Mouse (Mus musculus): ENCODE data around the gene Akap2.

Gene Akap2

DNA sequence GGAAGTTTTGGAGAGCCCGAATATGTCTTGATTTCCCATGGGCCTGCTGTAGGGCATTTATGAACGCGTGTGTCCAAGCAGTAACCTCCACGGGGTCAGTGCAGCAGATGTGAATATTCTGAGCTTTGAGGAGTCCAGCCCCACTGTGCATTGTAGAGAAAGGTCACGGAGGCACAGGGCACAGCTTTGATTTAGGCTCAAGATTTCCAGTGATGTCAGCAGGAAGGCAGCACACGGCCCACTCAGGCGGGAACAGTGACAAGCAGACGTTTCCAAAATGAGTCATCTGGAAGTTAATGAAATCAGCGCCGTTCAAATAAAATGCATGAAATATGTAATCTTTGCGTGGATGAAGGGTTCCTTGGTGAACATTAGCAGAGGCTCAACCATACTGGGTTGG is 40.5 kb downstream of the Akap2 start:
- no peak for DNase-seq (ENCODE audit: low read depth, low spot score)

DNA sequence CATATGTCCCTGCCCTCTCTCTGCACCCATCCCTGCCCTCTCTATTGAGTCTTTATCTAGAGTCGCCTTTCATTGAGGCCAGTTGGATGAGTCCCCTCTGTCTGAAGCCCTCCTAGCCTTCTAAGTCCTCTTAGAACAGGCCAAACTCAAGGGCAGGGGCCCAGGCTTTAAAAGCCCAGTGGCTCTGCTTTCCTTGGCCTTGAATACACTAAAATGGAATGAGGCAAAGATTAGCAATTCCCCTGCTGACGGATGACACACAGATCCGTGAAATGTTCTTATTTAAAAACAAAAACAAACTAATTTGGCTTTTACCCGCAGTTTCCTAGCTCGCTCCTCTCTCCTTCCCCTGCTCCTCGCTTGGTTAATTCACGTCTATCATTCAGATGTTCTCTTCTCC is 45.0 kb downstream of the Akap2 start:
- DNase-seq (ENCODE audit: low read depth, low spot score), result no peak

DNA sequence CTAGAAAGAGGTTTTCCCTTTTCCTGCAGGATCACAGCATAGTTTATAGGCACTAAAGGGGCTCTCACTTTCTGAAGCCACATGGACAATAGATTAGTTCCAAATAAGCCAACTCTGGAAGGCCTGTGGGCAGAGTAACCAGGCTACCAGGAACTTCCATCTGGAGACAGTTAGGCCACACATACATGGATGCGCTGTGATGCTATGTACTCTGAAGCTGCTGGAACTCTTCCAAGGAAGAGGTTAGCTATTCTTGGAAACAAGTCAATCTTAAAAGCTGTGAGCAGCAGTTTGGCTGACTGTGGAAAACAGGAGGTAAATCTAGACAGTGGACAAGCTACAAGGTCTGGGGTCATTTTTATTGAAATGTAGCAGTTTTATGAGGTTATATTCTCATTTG is 46.9 kb downstream of the Akap2 start:
- DNase-seq (ENCODE audit: low read depth, low spot score), result no peak

DNA sequence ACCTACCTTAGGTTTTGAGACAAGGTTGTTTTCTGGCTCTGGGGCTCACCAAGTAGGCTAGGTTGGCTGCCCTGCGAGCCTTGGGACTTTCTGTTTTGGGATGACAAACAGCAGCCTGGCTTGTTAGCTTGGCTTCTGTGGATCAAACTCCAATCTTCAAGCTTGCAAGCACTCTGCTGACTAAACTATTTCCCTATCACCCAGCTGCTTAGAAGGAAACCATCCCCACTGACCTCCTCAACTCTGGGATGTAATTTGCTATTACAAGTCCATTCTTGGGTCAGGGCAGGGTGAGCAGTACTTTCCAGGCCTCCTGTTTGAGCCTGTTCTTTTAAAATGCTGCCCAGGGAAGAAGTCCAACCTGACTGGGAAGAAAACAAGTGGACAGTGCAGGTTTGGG is 47.5 kb downstream of the Akap2 start:
- DNase-seq (ENCODE audit: low read depth, low spot score), result no peak

DNA sequence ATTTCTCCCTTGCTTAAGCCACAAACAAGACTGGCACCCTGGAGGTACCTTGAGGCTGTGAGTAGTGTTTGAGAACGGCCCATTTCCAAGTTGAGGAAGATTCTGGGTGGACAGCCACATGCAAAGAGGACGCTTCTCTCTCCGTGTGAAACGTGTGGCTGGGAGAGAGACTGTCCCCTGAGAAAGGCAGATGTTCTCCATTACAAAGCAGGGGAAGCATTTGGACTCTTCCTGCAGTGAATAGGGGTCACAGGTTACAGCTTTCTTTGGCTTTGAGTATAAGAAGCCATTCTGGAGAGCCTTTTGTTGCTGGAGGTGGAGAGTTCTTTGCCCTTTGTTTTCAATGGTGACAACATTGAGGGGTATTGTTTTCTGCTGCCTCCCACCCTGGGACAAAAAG is 48.3 kb downstream of the Akap2 start:
- no peak for DNase-seq (ENCODE audit: low read depth, low spot score)

DNA sequence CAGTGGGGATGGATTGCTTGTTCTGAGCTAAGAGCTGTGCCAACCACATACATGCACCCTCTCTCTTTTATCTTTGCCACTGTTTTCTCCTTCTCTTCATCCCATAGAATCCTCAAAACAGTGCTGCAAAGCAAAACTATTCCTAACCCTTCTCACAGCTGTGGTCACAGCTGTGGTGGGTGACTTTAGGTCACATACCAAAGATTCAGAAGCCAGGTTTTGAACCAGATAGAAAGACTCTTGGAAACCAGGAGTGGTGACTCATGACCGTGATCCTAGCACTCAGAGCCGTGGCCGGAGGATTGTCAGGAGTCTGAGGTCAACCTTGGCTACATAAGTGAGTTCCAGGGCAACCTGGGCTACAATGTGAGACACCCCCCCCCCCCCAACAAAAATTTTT is 51.5 kb downstream of the Akap2 start:
- no peak for DNase-seq (ENCODE audit: low read depth, low spot score)

DNA sequence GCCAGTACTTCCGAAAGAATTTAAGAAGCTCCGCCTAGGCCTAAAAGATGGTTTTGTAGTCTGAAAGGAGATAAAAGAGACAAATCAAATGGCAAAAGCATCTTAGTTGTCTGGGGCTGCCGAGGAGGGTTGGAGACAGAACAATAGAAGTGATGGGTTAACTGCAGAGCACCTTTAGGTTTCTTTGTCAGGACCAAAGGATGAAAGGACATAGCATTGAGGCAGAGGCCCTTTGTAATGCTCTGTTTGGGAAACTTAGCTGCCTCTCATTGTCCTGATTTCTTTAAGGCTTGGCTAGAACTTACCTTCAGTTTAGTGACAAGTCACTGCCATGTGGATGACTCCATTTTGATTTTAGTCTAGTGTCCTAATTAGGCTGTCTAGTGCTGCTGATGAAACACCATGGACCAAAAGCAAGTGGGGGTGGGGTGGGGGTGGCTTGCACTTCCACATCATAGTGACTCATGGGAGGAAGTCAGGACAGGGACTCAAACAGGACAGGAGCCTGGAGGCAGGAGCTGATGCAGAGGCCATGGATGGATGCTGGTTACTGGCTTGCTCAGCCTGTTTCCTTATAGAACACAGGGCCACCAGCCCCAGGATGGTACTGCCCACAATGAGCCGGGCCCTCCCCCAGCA is 52.8 kb downstream of the Akap2 start:
- no peak for DNase-seq (ENCODE audit: low read depth, low spot score)

DNA sequence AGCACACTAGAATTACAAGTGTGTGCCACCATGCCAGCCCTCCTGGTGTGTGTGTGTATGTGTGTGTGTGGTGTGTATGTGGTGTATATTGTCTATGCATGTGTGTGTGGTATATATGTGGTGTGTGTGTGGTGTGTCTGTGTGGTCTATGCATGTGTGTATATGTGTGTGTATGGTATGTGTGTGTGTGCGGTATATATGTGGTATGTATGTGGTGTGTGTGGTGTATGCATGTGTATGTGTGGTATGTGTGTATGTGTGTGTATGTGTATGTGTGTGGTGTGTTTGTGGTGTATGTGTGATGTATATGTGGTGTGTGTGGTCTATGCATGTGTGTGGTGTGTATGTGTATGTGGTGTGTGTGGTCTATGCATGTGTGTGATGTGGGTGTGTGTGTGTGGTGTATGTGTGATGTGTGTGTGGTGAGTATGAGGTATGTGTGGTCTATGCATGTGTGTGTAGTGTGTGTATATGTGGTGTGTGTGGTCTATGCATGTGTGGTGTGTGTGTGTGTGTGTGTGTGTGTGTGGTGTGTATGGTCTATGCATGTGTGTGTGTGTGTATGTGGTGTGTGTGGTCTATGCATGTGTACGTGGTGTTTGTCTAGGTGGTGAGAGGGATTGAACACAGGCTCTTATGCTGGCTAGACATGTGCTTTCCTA is 54.2 kb downstream of the Akap2 start:
- no peak for DNase-seq (ENCODE audit: low read depth, low spot score)

DNA sequence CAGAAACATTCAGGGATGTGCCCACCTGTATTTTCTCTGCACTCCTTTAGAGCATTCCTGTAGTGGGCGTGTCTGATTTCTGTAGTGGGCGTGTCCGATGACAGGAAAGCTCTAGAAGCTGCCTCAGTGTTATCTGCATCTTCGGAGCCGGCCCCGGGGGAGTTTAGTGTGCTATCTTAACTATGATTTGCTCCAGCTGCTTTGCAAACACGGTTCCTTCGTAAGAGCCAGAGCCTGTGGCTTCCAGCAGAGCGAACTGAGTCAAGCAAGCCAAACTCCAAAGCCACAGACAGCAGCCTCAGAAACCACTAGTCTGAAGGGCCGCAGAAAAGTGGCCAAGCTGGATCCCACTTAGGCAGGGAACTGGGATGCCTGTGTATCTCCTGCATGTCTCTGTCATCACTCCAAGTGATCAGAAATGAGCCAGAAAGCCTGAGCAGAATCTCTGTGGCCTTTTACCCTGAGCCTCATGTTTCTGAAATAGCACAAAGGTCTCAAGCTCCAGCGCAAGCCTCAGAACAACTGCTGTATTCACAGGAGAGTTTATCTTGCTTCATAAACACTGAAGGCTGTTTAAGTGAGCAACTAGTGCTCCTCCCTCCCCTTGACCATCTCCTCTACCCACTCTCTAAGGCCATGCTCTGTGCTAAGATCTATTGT is 55.5 kb downstream of the Akap2 start:
- DNase-seq (ENCODE audit: low read depth, low spot score), result no peak

DNA sequence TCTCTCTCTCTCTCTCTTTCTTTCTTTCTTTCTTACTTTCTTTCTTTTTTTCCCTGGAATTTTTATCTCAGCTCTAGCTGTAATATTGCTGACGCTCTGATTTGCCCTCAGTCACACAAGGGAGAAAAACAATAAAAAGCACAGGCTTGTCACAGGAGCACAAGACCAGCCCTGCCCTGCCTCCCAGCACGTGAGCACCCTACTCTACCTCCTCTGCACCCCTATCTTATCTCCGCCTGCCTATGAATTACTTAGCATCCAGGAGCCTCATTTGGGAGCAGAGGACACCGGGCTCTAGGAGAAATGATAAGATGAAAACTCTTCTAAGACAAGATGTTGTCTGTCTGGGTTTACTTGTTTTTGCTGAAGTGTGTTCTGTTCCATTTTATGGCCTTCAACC is 57.1 kb downstream of the Akap2 start:
- DNase-seq (ENCODE audit: low read depth, low spot score), result no peak

DNA sequence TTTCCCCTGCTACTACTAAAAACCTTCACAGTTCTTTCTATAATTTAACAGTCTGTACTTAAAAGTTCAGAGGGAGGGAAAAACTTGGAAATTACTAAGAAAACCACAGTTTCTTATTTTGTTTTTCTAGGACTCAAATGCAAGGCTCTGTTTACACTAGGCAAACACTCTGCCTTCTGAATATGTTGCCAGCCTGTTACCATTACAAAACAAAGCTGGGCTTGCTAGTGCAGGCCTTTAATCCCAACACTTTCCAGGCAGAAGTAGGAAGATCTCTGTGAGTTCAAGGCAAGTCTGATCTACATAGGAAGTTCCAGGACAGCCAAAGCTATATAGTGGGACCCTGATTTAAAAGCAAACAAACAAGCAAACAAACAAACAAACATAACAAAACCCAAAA is 58.1 kb downstream of the Akap2 start:
- no peak for DNase-seq (ENCODE audit: low read depth, low spot score)

DNA sequence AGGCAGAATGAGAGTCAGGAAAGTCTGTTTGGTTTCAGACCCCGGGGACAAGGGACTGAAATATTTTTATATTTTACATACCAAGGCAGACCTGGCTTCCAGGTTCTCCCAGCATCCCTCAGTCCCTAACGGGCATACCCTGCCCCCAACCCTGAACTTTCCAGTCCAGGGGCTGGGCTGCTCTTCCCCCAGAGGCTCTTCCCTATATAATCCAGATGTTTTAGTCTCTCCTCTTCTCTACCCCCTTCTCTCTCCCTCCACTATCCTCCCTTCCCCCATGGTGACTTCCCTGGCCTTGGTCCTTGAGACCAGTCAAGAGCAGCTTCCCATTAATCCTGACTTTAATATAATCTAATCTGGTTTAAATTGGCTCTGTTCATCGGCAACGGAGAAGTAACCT is 62.9 kb downstream of the Akap2 start:
- DNase-seq (ENCODE audit: low read depth, low spot score), result no peak

DNA sequence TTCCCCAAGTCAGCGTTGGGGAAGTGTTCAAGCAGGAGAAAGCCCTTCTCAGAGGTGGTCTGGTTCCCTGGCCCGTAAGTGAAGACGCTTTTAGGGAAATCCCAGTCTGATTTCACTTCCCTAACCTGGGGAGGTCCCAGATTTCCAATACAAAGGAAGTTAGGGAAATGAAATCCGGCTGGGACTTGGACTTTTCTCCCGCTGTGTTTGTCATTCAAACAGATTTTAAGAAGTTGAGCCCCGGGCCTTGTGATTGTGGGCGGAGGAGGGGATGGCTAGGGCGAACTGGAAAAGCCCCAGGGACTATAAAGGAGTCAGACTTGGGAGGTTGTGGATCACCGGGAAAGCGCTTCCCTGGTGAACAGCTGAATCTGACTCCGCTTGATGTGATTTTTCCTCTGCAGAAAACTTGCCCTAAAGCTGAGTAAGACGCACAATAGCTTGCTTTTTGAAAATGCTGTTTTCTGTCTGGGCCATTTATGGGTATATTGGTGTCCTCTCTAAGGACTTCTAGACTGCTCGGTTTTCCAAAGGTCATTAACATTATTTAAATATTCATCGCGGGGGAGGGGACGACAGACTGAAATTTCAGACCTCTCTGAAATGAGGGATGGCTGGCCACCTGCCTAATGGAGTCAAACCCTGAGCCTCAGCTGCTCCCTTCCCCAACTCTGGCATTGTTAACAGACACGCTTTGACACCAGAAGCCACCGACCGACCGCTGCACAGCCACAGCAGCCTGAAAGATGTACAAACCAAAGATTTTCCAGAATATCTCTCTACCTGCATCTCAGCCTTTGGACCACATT is 63.6 kb downstream of the Akap2 start:
- no peak for DNase-seq (ENCODE audit: low read depth, low spot score)

DNA sequence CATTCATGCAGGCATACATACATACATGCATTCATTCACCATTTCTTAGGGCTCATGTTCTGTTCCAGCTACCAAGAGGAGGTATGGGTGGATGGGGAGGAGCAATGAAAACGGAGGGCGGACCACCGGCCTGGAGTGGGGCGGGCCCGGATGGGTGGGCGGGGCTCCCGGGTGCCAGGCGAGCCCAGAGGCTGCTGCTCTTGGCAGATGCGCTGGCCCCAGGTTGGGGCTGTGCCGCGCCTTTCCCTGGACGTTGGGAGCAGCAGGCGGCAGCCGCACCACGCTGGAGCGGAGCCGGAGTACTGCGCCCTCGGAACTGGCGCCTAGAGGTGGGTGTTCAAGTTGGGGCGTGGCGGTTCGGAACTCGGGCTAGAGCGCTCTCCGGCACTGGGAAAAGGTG is 64.5 kb downstream of the Akap2 start:
- no peak for DNase-seq (ENCODE audit: low read depth, low spot score)

DNA sequence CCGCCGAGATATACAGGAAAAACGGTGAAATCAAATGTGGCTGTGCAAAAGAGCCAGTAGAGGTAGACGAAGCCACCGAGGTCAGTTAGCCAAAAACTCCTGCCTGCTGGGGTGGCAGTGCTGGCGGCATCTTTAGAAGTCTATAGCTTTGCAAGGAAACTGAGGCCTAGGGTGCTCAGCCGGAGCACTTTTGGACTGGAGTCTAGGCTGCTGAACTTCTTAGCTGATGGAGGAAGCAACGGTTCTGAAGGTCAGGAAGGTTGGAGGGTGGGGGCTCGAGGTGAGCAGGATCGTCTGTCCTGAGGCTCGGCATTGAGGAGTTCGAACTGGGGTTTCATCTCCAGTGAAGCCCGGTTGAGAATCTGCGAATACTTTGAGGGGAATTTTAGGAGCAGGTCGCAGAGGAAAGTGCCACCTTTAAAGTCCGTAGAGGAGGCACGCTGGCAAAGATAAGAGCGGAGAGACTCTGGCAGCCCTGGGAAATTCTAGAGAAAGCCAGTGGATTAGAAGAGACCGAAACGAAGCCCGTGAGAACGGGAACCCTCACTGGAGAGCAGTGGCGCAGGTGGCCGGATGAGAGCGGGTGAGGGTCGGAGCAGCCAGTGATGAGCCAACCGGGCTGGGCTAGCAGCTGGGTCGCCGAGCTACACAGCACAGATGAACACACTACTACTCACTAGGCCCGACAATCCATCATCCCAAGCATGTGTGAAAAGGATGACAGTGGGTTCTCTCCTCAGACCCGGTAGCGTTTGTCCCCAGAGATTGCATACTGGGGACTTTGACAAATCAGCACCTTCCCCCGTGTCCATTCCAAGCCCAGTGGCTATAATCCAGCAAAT is 65.3 kb downstream of the Akap2 start:
- DNase-seq (ENCODE audit: low read depth, low spot score), result no peak

DNA sequence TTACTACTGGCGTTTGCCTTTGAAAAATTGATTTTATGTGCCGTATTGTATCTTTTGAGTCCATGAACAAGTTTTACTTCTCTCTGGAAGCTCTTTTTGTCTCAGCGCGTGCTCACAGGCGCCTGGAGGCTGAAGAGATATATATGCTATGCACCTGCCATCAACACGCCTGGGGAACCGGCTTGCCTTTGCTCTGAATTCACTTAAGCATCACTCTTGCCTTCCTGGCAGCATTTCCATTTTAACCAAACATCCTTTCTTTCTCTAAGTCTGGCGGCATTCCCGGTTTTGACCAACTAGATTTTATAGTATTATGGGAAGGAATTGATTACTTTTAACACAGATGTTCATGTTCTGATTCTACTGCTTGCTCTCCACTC is 65.9 kb downstream of the Akap2 start:
- no peak for DNase-seq (ENCODE audit: low read depth, low spot score)

DNA sequence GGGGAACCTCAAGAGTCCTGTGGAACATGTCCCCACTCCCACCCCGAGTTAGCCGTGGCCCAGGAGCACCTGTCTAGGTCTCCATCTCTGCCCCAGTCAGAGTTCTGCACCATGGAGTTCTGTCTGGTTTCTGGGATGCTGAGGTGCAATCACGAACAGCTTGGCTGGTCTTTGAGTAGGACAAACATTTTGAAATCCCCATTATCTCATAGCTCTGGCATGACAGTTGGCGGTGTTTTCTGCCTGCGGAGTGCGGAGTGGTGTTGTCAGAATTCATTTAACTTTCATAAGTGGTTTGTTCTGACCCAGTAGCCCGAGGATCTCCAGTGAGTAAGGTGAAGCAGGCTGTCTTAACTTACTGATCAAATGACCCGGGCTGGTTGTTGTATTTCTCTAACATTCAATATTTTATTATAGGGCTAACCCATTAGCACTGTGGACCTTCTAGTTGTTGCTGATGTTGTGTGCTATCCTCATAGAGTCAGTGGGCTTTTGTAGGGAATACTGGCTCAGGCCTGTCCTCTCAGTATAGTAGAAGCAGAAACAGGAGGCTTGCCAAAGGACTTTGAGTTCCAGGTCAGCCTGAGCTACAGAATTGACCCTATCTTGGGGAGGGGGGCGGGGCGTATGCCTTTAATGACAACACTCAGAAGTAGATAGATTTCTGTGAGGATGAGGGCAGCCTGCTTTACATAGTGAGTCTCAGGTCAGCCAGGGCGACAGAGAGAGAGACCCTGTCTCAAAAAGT is 66.6 kb downstream of the Akap2 start:
- DNase-seq (ENCODE audit: low read depth, low spot score), result no peak

DNA sequence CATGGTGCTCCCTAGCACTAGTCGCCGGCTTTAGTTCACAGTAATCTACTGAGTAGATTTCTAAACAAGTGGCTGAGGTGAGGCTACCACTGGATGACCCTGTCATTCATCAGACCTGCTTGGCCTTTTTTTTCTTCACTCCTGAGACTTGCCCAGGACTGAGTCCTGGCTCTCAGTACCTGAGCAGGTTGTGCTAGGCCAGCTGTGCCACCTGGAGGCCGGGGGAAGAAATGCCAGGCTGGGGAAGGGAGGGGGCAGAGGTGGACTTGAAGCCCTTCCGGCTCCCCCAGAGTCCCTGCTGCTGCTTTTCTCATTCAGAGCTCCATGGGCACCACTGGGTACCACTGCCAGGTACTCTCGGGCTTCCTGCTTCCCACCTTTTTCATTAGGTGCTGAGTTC is 71.3 kb downstream of the Akap2 start:
- DNase-seq (ENCODE audit: low read depth, low spot score), result no peak

DNA sequence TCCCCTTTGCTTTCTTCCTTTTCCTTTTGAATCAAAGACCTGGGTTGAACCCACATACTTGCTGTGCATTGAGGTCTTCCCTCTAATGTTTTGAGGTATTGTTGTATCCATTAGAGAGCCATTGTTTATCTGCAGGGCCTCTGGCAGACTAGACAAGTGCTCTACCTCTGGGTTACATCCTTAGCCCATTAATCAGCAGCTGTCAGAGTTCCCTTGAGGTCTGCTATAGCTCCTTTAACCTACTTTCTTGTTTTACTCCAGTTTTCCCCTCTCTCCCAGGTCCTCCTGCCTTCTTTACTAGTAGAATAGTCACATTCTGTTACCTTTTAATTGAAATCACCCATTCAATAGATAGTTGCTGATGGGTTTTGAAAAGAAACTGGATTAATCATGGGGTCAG is 71.7 kb downstream of the Akap2 start:
- no peak for DNase-seq (ENCODE audit: low read depth, low spot score)

DNA sequence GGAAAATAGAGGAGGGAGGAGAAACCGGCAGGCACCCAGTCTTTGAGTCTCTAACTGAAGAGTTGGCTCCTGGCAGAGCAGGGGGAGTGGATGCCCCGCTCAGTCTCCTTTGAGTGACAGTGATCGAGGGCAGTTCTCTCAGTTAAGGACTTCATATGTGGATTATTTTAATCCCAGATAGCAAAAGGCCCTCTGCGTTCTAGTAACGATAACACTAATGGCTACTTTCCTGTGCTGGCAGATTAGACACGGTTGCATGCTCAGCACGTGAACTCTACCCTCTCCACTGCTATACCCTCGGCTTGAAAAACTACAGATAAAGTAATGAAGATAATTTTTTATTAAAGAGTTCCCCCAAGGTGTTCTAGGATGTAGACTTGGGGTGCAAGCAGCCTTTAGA is 76.5 kb downstream of the Akap2 start:
- DNase-seq (ENCODE audit: low read depth, low spot score), result no peak

DNA sequence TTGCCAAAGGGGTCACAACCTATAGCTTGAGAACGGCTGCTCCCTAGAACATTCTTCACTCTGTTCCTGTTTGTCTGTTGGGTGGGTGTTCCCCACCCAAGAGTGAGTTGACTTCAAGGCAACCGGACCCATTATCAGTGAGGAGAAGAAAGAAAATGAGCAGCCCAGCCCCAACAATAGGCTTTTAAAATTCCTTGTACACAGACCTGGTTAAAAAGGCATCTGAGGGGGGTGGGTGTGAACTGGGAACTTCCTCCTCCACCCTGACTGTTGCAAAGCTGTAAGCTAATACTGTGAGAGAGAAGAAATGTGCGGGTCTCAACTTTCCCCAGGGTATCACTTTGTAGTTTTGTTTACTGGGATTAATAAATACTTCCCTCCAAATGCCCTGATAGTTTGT is 77.1 kb downstream of the Akap2 start:
- DNase-seq (ENCODE audit: low read depth, low spot score), result no peak

All from brain, embryonic 18.5 days (tissue).